Mouse (Mus musculus): Measurements from ENCODE around the gene Zbtb38. TPM values are rescaled to one million over a fixed set of nuclear protein-coding genes. Genes with fewer than 3 reads are reported as not detected.

The Zbtb38 gene
- polyA plus RNA-seq, 1 experiment from 2014 or later, result 8.1 TPM

- no peak for DNase-seq (ENCODE audit: low spot score)
- Histone ChIP-seq H3K36me3 (no peaks in the 10 kb centered on the region), H3K27ac (replicated peaks) (no peak overlapping the region), H3K27me3 (ENCODE audit: low read depth, poor library complexity, severe bottlenecking) (no peaks in the 10 kb centered on the region; the same call in 1 of the 2 replicates), H3K4me1 (peaks cover 15% of the 10 kb centered on the region), H3K4me3 (no peak overlapping the region), H3K9me3 (replicated peaks) (no peaks in the 10 kb centered on the region)
- 50% methylated on average over 1 of the region's 1 CpGs for WGBS
Measured at GRCm38 (mm10) chr9:96754625-96754969, 2.0 kb upstream of the Zbtb38 start.

DNA sequence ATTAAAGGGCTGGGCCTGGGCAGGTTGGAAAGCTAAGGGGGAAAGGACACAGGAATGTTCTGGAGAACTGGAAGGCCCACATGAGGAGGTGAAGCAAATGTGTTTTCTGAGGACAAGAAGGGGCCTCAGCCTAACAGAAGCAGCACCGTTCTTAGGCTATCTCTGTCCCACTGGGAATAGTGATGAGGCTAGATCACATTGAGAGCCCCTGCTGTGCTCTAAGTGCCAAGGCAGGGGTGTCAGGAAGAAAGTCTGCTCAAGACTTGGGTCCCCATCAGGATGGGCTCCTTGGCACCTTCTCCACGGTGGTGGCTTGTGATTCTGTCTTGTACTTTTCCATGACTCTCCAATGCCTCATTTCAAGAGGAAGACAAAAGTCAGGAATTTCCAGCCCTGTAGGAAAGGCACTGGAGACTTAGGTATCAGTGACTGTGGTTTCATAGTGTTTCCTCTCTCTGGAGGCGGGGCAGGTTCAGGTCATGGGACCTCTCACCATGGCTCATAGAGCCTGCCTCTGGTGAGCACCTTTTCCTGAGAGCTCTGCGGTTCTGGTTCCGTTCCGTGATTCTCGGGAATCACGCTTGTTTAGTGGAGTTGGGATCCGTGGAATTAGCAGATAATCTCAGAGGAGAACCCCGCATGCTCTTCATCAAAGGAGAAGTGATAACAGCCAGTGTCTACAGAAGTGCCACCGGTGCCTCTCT, 1.4 kb upstream of the Zbtb38 start:
- DNase-seq (ENCODE audit: low spot score), result no peak
- WGBS, result 80% methylated on average over 11 of the region's 11 CpGs
- Histone ChIP-seq H3K27me3 (ENCODE audit: low read depth, poor library complexity, severe bottlenecking) (no peaks in the 10 kb centered on the region; the same call in 1 of the 2 replicates), H3K9me3 (replicated peaks) (no peaks in the 10 kb centered on the region), H3K4me1 (peaks cover 15% of the 10 kb centered on the region), H3K27ac (replicated peaks) (0 out of 2 replicates have a peak overlapping the region, but pooled peaks have one; percentile 28), H3K36me3 (no peaks in the 10 kb centered on the region), H3K4me3 (no peak overlapping the region)

DNA sequence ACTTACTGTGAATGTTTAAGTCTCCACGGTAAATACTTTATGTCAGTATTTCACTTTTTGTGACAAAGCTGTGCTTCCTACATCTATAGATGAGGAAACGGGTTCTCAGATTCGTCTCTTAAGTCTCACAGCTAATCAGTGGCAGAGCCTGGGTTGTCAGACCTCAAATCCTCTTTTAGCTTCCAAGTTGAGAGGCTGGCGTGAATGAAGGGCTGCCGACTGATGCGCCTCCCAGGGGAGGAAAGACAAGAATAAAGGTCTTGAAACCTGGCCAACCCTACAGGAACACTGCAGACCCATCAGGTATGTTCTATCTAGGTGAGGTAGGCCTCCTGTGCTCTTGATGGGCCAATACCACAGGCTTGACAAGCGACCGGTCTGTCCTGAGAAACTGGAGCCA, 761 bp upstream of the Zbtb38 start:
- Histone ChIP-seq H3K9me3 (replicated peaks) (no peaks in the 10 kb centered on the region), H3K27ac (replicated peaks) (0 out of 2 replicates have a peak overlapping the region, but pooled peaks have one; percentile 28), H3K27me3 (ENCODE audit: low read depth, poor library complexity, severe bottlenecking) (no peaks in the 10 kb centered on the region; the same call in 1 of the 2 replicates), H3K36me3 (no peaks in the 10 kb centered on the region), H3K4me3 (no peak overlapping the region), H3K4me1 (peaks cover 10% of the 10 kb centered on the region)
- 92% methylated on average over 8 of the region's 8 CpGs for WGBS
- DNase-seq (ENCODE audit: low spot score), result no peak

DNA sequence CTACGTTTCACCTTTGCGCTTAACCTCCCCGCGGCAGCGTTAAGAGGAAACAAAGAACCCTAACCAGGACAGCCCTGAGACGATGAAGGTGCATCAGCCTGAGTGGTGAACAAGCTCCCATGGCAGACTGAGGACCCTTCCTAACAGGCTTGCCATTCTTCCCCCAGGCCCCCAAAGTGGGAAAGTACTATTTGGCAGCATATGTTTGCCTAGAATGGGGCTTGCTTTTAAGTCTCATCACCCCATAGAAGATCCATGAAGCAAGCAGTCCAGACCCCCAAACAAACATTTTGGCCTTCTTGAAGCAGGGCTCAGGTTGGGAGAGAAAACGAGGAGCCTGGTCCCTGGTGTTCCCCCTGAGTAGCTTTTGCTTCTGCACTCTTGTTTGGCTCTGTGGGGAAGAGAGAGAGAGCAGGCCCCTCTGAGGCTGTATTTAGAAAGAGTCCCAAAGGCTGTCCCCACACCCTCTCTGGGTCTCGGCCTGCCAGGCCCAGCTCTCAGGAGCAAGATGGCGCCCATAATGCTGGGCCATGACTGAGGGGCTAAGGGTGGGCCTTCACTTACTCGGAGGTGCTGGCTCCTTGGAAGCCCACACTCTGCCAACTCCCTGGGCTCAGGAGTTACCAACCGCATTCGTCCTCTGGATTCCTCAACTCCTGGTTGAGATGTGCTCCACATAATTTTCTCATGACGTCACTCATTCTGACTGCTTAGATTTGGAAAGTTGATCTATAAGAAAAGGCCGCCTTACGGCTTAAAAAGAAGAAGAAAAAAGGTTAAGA, 619 bp downstream of the Zbtb38 start:
- no peaks in the 10 kb centered on the region for H3K36me3 ChIP-seq
- 95% methylated on average over 15 of the region's 15 CpGs for WGBS
- no peak overlapping the region for H3K4me3 ChIP-seq
- H3K4me1 ChIP-seq, result peaks cover 10% of the 10 kb centered on the region
- no peaks in the 10 kb centered on the region for H3K9me3 ChIP-seq (replicated peaks)
- H3K27ac ChIP-seq (replicated peaks), result peak overlapping the region; percentile 69
- no peaks in the 10 kb centered on the region; the same call in 1 of the 2 replicates for H3K27me3 ChIP-seq (ENCODE audit: low read depth, poor library complexity, severe bottlenecking)
- DNase-seq (ENCODE audit: low spot score), result no peak

DNA sequence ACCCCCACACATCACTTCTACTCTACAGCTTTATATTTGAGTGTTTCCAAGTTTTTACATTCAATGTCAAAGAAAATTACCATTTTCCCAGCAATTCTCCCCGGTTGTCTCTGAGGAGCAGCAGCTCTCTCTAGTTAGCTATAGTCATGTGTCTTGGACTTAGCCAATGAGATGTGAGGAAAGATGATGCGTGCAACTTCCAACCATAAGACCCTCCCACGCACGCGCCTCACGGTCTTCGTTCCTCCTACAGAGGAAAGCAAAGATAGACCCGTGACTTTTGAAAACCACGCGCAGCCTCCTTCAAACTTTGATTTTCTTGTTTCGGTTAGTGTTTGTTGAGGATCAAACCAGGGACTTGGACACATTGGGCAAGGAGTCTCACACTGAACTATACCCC, 2.0 kb downstream of the Zbtb38 start:
- Histone ChIP-seq H3K27me3 (ENCODE audit: low read depth, poor library complexity, severe bottlenecking) (no peaks in the 10 kb centered on the region; the same call in 1 of the 2 replicates), H3K9me3 (replicated peaks) (no peaks in the 10 kb centered on the region), H3K4me3 (no peak overlapping the region), H3K4me1 (peaks cover 10% of the 10 kb centered on the region), H3K36me3 (no peaks in the 10 kb centered on the region), H3K27ac (replicated peaks) (no peak overlapping the region)
- no peak for DNase-seq (ENCODE audit: low spot score)
- 97% methylated on average over 11 of the region's 11 CpGs for WGBS

DNA sequence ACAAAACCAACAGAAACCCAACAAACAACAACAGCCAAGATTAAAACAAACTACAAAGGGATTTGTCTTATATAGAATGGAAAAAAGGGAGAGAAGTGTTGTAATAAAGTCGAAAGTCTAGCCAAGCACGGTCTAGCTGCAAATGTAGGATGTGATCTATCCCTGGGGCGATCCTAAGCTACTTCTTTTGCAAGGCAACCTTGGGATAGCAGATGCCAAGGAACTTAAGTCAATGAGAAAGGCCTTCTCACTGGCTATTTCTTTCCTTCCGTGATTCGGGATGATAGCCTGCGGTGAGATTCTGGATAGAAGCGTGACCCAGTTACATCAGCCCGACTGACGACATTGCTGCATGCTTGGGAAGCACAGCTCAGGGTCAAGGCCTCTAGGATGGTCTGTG, 6.1 kb downstream of the Zbtb38 start:
- no peaks in the 10 kb centered on the region for H3K36me3 ChIP-seq
- no peak overlapping the region for H3K4me3 ChIP-seq
- 96% methylated on average over 9 of the region's 9 CpGs for WGBS

DNA sequence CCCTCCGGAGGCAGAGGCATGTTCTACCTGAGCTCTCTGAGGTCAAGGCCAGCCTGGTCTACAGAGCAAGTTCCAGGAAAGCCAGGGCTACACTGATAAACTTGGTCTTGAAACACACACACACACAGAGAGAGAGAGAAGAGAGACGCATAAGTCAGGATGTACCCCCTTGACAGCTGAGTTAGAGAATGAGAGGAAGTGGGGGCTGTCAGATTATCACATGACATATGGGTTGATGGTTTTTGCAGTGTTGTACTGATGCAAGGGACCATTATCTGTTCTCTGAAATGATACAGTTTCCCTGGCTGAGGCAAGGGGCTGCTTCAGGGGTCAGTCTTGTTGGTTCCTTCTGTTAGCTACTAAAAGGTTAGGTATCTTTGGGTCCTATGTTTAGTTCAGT, 7.7 kb downstream of the Zbtb38 start:
- 91% methylated on average over 2 of the region's 2 CpGs for WGBS
- no peaks in the 10 kb centered on the region for H3K36me3 ChIP-seq
- no peaks in the 10 kb centered on the region for H3K27me3 ChIP-seq (ENCODE audit: low read depth, poor library complexity, severe bottlenecking)
- no peak overlapping the region for H3K27ac ChIP-seq (replicated peaks)
- no peak overlapping the region for H3K4me3 ChIP-seq
- peaks cover 14% of the 10 kb centered on the region for H3K4me1 ChIP-seq
- no peak for DNase-seq (ENCODE audit: low spot score)
- H3K9me3 ChIP-seq (replicated peaks), result peaks cover 7% of the 10 kb centered on the region; the same call in 1 of the 2 replicates

More for the DNA sequence above, 6.1 kb downstream of the Zbtb38 start:
- DNase-seq (ENCODE audit: low spot score), result no peak
- H3K4me1 ChIP-seq, result peaks cover 2% of the 10 kb centered on the region
- H3K27me3 ChIP-seq (ENCODE audit: low read depth, poor library complexity, severe bottlenecking), result no peaks in the 10 kb centered on the region
- peaks cover 7% of the 10 kb centered on the region; the same call in 1 of the 2 replicates for H3K9me3 ChIP-seq (replicated peaks)
- no peak overlapping the region for H3K27ac ChIP-seq (replicated peaks)

DNA sequence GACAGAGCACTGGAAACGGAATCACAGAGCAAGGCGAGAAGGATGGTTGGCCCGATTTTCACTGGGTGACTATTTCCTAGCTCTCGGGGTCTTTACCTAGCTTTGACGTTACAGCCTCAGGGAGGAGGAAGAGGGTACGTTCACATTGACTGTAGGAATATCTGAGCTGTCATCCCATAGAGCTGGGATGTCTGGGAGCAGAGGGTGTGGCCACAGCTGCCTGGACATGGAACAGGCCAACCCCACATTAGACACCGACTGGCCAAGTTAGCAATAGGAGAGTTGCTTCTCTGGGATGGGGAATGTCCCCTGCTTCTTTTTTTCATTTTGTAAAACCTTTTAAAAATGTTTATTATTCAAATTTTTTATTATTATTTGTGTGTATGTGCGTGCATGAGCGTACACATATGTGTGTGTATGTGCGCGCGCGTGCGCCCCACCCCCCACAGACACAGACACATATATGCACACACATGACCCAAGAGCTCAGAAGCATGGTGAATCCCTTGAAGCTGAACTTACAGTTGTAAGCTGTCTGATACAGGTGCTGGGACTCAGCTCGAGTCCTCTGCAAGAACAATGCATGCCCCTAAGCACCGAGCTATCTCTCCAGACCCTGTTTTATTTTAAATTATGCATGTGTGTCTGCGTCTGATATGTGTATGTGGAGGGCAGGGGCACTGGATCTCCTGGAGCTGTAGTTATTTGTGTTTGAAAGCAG, 11.1 kb downstream of the Zbtb38 start:
- DNase-seq (ENCODE audit: low spot score), result no peak
- peak overlapping the region; percentile 59; the same call in 1 of the 2 replicates for H3K27ac ChIP-seq (replicated peaks)
- H3K9me3 ChIP-seq (replicated peaks), result peaks cover 7% of the 10 kb centered on the region; the same call in 1 of the 2 replicates
- peaks cover 14% of the 10 kb centered on the region for H3K4me1 ChIP-seq
- WGBS, result 84% methylated on average over 17 of the region's 17 CpGs
- H3K4me3 ChIP-seq, result no peak overlapping the region
- no peaks in the 10 kb centered on the region for H3K36me3 ChIP-seq
- no peaks in the 10 kb centered on the region for H3K27me3 ChIP-seq (ENCODE audit: low read depth, poor library complexity, severe bottlenecking)

DNA sequence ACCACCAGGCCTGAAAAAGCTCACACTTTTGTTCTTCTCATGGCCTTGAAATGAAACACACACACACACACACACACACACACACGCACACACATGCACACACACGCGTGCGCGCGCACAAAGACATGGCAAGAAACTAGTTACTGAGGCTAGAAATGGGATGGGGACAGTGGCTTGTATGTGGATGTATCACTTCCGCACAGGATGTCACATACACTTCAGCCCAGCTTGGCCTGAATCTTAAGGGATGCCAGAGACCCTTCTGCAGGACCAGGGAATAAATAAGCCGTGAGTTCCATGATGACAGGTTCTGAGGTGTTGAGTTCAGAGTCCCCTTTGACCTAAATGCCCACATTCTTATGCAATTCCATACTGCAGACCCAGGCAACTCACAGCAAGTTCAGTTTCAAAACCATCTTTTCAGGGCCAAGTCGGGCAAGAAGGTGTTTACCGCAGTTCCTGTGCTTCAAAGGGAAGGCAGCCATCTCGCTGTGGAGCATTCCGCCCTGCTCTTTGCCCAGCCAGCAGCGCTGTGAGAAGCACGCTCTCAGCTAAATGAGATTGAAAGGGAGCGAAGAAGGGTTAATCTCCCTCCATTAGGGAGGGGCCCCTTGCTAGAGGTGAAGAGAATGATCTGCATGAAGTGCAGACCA, 11.8 kb downstream of the Zbtb38 start:
- peaks cover 7% of the 10 kb centered on the region; the same call in 1 of the 2 replicates for H3K9me3 ChIP-seq (replicated peaks)
- WGBS, result 66% methylated on average over 15 of the region's 15 CpGs
- no peaks in the 10 kb centered on the region for H3K27me3 ChIP-seq (ENCODE audit: low read depth, poor library complexity, severe bottlenecking)
- H3K36me3 ChIP-seq, result no peaks in the 10 kb centered on the region
- peak overlapping the region; percentile 4; the same call in 1 of the 2 replicates for H3K4me3 ChIP-seq
- DNase-seq (ENCODE audit: low spot score), result no peak
- H3K4me1 ChIP-seq, result peaks cover 16% of the 10 kb centered on the region
- H3K27ac ChIP-seq (replicated peaks), result peak overlapping the region; percentile 59; the same call in 1 of the 2 replicates

DNA sequence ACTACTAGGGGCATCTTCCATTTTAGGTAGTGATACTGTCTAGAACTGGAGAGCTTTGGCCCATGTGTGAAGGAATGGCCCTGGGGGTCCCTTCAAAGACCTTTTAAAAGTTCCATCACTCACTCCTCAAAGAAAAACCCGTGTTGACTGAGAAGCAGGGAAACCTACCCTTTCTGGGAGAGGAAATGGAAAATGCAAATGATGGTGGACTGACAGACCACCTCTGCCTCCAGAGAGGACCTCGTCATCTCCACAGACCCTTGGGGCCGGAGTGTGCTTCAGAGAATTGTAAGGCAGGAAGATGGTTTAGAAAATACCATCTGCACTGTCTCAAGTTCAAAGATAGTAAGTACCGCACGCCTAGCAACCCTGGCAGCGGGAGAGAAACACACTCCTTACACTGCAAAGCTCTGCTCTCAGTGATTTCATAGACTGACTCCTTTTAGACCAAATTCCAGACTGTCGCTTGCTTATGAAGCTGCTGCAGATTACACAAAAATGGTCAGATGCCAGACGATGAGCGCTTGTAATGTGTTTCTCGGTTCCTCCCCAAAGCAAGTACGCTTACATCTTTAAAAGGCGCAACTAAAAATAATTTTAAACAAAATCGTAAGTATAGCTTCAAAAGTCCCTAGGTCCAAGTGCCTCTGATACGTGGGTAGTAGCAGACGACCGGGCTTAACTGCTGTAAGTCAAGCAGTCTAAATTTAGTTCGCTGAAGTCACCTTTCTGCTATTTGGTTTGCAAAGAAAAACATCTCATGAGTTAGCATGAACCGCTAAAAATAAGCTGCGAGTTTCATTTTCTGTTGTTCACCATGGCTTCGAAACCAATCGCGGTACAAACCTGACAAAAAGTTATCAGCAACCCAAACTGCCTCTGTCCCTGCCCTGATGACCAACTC, 12.6 kb downstream of the Zbtb38 start:
- DNase-seq (ENCODE audit: low spot score), result no peak
- Histone ChIP-seq H3K9me3 (replicated peaks) (peaks cover 7% of the 10 kb centered on the region; the same call in 1 of the 2 replicates), H3K36me3 (no peaks in the 10 kb centered on the region), H3K4me3 (no peak overlapping the region), H3K27me3 (ENCODE audit: low read depth, poor library complexity, severe bottlenecking) (no peaks in the 10 kb centered on the region), H3K4me1 (peaks cover 16% of the 10 kb centered on the region), H3K27ac (replicated peaks) (no peak overlapping the region)
- WGBS, result 94% methylated on average over 22 of the region's 22 CpGs

- peaks cover 4% of the 10 kb centered on the region; the same call in 1 of the 2 replicates for H3K9me3 ChIP-seq (replicated peaks)
- no peak overlapping the region for H3K4me3 ChIP-seq
- H3K36me3 ChIP-seq, result no peaks in the 10 kb centered on the region
- DNase-seq (ENCODE audit: low spot score), result no peak
- H3K4me1 ChIP-seq, result peaks cover 16% of the 10 kb centered on the region
- 91% methylated on average over 13 of the region's 13 CpGs for WGBS
- H3K27ac ChIP-seq (replicated peaks), result no peak overlapping the region
- H3K27me3 ChIP-seq (ENCODE audit: low read depth, poor library complexity, severe bottlenecking), result no peaks in the 10 kb centered on the region
Measured at GRCm38 (mm10) chr9:96738563-96739355, 13.9 kb downstream of the Zbtb38 start.

Measured in midbrain, embryonic 10.5 days (tissue).